Mouse (Mus musculus) cerebellum, adult 2 months (tissue): ENCODE results near the gene Ergic1. TPM values are rescaled to one million over a fixed set of nuclear protein-coding genes. Genes with fewer than 3 reads are reported as not detected.
A peak's percentile ranks its signal among the peaks of the same experiment; 100 is the strongest.

Experiments
- DNase-seq, 2 experiments: peaks; one replicate each; pipeline ENCODE4 v3.0.0; 2021
- H3K27ac ChIP-seq: fragments of 200-500 bp; 2 replicates; pipeline ENCODE4 v1.5.1; 2012; ENCODE audit warnings: low read length, control low read depth, inconsistent platforms; ENCODE audit not compliant: insufficient read depth
- H3K27me3 ChIP-seq: fragments of 200-500 bp; 2 replicates; pipeline ENCODE4 v1.6.1; 2012; ENCODE audit warnings: inconsistent platforms, mild to moderate bottlenecking, low read length, moderate library complexity; ENCODE audit not compliant: control insufficient read depth, insufficient read depth
- H3K4me1 ChIP-seq: fragments of 200-500 bp; 2 replicates; pipeline ENCODE4 v1.6.1; 2011; ENCODE audit warnings: low read length; ENCODE audit not compliant: control insufficient read depth, insufficient read depth
- H3K4me3 ChIP-seq: fragments of 200-500 bp; replicated peaks from 2 replicates; pipeline ENCODE3; 2011; ENCODE audit warnings: mild to moderate bottlenecking, low read depth, low read length, control low read depth; ENCODE audit not compliant: insufficient read depth
- CTCF ChIP-seq: fragments of 200-500 bp; IDR thresholded peaks from 2 replicates; pipeline ENCODE4 v1.5.1; 2011; ENCODE audit warnings: low read depth, mild to moderate bottlenecking, control low read depth, low read length, moderate library complexity, borderline replicate concordance; ENCODE audit not compliant: insufficient read depth
- POLR2A ChIP-seq: fragments of 200-500 bp; IDR thresholded peaks from 2 replicates; pipeline ENCODE4 v1.6.1; 2011; ENCODE audit warnings: low read length, control low read depth, borderline replicate concordance; ENCODE audit not compliant: insufficient read depth
- WGBS: fragments of 180-500 bp; shearing (Covaris S2); methylation state at CpG from one replicate; pipeline ENCODE4 v1.1.7; 2018; 5-methylcytosine and 5-hydroxymethylcytosine counted together
- polyA plus RNA-seq: library from polyadenylated mRNA; depleted of rRNA; stranded (reverse); fragments of >200 nt; gene quantifications from 2 replicates; pipeline ENCODE4 v1.2.3, GENCODE M21; 2012

Gene Ergic1
- polyA plus RNA-seq, 1 experiment = 137 TPM

DNA sequence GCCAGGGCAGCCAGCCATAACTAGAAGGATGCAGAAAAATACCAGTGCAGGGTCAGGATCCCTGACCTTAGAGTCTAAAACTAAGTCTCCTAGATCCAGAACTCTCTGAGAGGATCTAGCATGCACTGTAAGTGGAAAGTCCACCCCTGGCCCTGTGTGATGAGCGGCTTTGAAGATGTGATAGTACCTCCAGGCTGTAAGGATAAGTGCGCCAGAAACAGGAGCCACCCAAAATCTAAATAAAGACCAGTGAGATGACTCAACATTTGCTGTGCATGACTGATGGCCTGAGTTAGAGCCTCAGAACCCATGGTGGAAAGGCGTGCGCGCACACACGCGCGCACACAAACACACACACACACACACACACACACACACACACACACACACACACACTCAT lies 47.6 kb downstream of the Ergic1 start:
- Histone ChIP-seq H3K27me3 (no peaks in the 10 kb centered on the region), H3K27ac (peak overlapping the region; percentile 53), H3K4me3 (no peak overlapping the region), H3K4me1 (peaks cover 66% of the 10 kb centered on the region)
- no peak for TF ChIP-seq POLR2A
- TF ChIP-seq CTCF = no peak
- WGBS = 59% methylated on average over 8 of the region's 8 CpGs
- DNase-seq = no peak

DNA sequence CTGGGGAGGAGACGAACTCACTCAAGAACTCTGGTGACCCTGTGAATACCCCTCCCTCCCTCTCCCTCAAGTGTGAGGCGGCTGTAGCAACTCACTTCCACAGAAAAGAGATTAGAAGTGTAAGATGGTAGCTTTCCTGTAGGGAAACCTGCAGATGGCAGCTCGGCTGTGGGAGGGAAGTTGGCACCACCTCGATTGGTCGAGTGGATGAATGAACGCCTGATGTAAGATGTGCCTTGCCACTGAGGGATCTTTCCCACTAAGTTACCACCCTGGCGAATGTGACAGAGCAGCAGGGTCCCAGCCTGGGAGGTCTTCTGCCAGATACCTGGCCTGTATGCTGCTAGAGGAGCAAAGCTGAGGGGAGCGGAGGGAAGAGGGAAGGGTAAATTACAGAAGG lies 48.5 kb downstream of the Ergic1 start:
- peak; percentile 58 to 70 for DNase-seq
- H3K4me3 ChIP-seq = no peak overlapping the region
- TF ChIP-seq POLR2A (no peak), CTCF (no peak)
- 28% methylated on average over 8 of the region's 8 CpGs for WGBS
- peaks cover 62% of the 10 kb centered on the region for H3K4me1 ChIP-seq
- no peaks in the 10 kb centered on the region for H3K27me3 ChIP-seq
- H3K27ac ChIP-seq = peak overlapping the region; percentile 65

DNA sequence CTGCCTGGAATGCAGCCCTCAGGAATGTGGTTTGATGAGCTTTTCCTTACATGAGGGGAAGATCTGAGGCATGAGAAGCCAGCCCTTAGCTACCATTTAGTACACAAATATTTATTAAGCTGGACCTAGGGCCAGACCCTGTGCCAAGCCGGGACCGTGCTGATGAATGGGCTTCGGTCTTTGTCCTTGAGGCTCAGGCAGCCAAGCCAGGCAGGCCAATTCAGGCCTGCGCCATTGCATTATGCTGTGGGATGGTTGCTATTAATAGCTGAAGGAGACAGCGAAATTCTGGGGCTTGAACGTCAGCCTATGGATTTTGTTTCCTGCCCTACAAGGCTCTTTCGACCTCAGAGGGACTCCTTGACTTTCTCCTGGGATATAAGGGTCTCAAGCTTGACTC lies 50.0 kb downstream of the Ergic1 start:
- H3K4me1 ChIP-seq = peaks cover 51% of the 10 kb centered on the region
- H3K27ac ChIP-seq = 0 out of 2 replicates have a peak overlapping the region, but pooled peaks have one; percentile 49
- 43% methylated on average over 7 of the region's 7 CpGs for WGBS
- no peak overlapping the region for H3K4me3 ChIP-seq
- DNase-seq = no peak
- no peaks in the 10 kb centered on the region for H3K27me3 ChIP-seq
- TF ChIP-seq POLR2A = no peak
- no peak for TF ChIP-seq CTCF

- H3K27ac ChIP-seq = peak overlapping the region; percentile 49
- H3K4me3 ChIP-seq = no peak overlapping the region
These were observed 50.6 kb downstream of the Ergic1 start for GRCm38 (mm10) chr17:26611918-26612317.

GRCm38 (mm10) chr17:26614286-26614685 lies 53.0 kb downstream of the Ergic1 start:
- TF ChIP-seq CTCF (no peak), POLR2A (no peak)
- H3K4me3 ChIP-seq = no peak overlapping the region
- peaks cover 40% of the 10 kb centered on the region for H3K4me1 ChIP-seq
- no peak overlapping the region for H3K27ac ChIP-seq
- H3K27me3 ChIP-seq = no peaks in the 10 kb centered on the region
- DNase-seq = no peak
- WGBS = 80% methylated on average over 6 of the region's 6 CpGs

More at GRCm38 (mm10) chr17:26611918-26612317, 50.6 kb downstream of the Ergic1 start:
- DNase-seq = peak; percentile 53 to 61
- no peak for TF ChIP-seq POLR2A
- no peak for TF ChIP-seq CTCF
- H3K27me3 ChIP-seq = no peaks in the 10 kb centered on the region
- peaks cover 47% of the 10 kb centered on the region for H3K4me1 ChIP-seq
- WGBS = 25% methylated on average over 4 of the region's 4 CpGs

GRCm38 (mm10) chr17:26614708-26615486 lies 53.6 kb downstream of the Ergic1 start:
- TF ChIP-seq POLR2A (no peak), CTCF (no peak)
- no peak for DNase-seq
- Histone ChIP-seq H3K27ac (no peak overlapping the region), H3K4me1 (peaks cover 41% of the 10 kb centered on the region), H3K27me3 (no peaks in the 10 kb centered on the region), H3K4me3 (no peak overlapping the region)
- WGBS = 79% methylated on average over 9 of the region's 9 CpGs

DNA sequence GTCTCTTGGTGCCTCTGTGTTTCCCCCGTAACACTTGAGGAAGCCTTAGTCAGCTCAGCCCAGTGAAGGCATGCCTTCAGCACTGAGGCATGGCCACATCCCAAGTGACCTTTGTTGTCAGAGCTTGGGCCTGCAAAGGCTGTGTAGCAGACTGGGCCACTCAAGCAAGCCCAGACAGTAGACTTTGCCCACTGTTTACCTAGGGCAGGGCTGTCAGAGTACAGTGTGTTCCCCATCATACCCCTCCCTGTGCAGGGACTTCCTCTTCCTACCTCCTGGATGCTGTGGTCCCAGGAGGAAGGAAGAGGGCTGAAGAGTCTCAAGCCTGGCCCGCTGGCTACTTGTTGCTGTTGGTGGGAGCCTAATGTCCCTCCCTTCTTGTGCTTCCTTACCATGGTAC lies 55.4 kb downstream of the Ergic1 start:
- Histone ChIP-seq H3K27ac (no peak overlapping the region), H3K27me3 (no peaks in the 10 kb centered on the region), H3K4me3 (no peak overlapping the region), H3K4me1 (peaks cover 41% of the 10 kb centered on the region)
- no peak for DNase-seq
- 97% methylated on average over 2 of the region's 2 CpGs for WGBS
- no peak for TF ChIP-seq CTCF
- no peak for TF ChIP-seq POLR2A

DNA sequence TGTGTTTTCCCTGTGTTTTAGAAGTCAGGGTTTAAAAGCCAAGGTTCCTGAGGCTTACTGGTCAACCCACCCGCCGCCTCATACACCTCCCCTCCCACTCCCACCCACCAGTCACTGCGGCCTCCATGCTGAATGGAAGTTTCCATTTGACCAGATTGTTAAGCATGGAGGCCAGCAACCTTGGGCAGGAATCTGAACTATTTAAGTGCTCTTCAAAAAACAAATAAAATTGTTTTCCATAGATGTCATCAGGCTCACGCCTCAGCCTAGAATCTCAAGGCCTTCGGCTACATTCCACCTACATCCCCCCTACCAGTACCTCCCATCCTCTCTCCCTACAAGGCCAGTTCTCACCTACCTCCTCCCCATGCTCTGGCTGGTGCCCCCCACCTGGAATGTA lies 57.2 kb downstream of the Ergic1 start:
- no peak overlapping the region for H3K27ac ChIP-seq
- no peaks in the 10 kb centered on the region for H3K27me3 ChIP-seq
- no peak for TF ChIP-seq CTCF
- no peak for TF ChIP-seq POLR2A
- DNase-seq = no peak
- peaks cover 46% of the 10 kb centered on the region for H3K4me1 ChIP-seq
- WGBS = over 99% methylated on average over 5 of the region's 5 CpGs
- H3K4me3 ChIP-seq = no peak overlapping the region
